Mouse (Mus musculus) ES-E14 (cell line): ENCODE results near the gene Fstl3.

Source experiments
- CHD2 ChIP-seq: IDR thresholded peaks from 2 replicates; pipeline ENCODE4 v1.6.1; 2014; ENCODE audit warnings: mild to moderate bottlenecking, low read depth, low read length, inconsistent platforms
- HCFC1 ChIP-seq: IDR thresholded peaks from 2 replicates; pipeline ENCODE4 v1.6.1; 2012; ENCODE audit warnings: low read length, inconsistent platforms, borderline replicate concordance; ENCODE audit not compliant: insufficient read depth
- MAFK ChIP-seq: IDR thresholded peaks from 2 replicates; pipeline ENCODE4 v1.6.1; 2014; ENCODE audit warnings: mild to moderate bottlenecking, low read depth, low read length, inconsistent platforms; ENCODE audit not compliant: insufficient read depth
- ZC3H11A ChIP-seq: IDR thresholded peaks from 2 replicates; pipeline ENCODE4 v1.6.1; 2012; ENCODE audit warnings: low read depth, mild to moderate bottlenecking, inconsistent platforms, low read length, borderline replicate concordance
- ZNF384 ChIP-seq: IDR thresholded peaks from 2 replicates; pipeline ENCODE4 v1.6.1; 2012; ENCODE audit warnings: low read depth, low read length, inconsistent platforms

DNA sequence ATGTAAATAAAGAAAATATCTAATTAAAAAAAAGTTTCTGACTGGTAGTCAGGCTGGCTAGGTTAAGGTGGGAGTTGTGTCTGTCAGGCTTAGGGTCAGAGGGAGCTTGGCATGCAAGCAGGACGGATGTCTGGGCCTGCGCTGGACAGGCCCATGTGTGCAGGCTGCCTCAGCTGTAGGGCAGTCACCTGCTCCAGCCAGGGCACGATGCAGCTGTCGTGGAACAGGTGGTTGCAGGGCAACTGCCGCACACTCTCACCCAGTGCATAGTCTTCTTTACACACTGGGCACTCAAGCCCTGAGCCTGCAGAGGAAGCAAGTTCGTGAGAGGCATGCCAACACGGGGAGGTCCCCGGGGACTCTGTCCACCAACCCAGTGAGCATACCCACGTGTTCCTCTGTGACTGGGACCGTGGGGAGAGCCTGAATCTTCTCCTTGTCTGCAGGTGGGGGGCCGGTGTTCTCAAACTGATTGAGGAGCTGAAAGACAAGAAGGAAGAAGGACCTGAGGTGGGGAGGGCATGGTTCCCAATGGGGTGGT lies 16.4 kb upstream of the Fstl3 start:
- TF ChIP-seq CHD2 (no peak), ZNF384 (no peak), ZC3H11A (no peak), MAFK (no peak), HCFC1 (no peak)
